Mouse (Mus musculus) layer of hippocampus, adult 11-12 months (tissue): ENCODE measurements at regions not wholly inside any gene's neighbourhood (a gene's known extent, or its start where the extent isn't known, plus 50 kb on each side); places are given as distances from the start of the nearest gene placed in this dataset.

Source experiments
- DNase-seq: peaks from one replicate; pipeline ENCODE4 v3.0.0; 2022; ENCODE audit warnings: low spot score

- DNase-seq: no peak
Observed at GRCm38 (mm10) chr4:131590136-131590535, 248.0 kb downstream of the Ptpru start.

GRCm38 (mm10) chr4:131591456-131591855 is 246.6 kb downstream of the Ptpru start:
- DNase-seq: no peak

GRCm38 (mm10) chr4:131597996-131598395 is 240.1 kb downstream of the Ptpru start:
- DNase-seq: no peak

GRCm38 (mm10) chr4:131614434-131614833 is 223.7 kb downstream of the Ptpru start:
- DNase-seq: no peak

DNA sequence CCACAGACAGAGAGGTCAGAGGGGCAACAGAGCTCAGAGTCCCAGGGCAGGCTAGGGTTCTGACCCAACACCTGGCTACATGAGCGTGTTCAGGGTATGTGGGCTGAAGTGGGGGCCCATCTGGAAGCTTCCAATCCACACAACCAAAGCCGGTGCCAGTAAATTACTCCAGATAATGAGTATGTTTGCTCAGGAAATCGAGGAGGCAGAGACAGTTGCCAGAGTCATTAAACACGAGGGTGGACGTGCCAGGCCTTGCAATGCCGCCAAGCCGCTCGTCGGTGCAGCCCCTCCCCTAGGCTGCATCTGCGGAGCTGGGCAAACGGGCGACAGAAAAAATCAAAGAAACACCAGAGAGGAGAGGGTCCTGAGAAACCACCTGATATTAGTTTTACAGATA is 222.5 kb downstream of the Ptpru start:
- peak; percentile 27 for DNase-seq

GRCm38 (mm10) chr4:131638105-131638504 is 200.0 kb downstream of the Ptpru start:
- DNase-seq: no peak

GRCm38 (mm10) chr4:131656034-131656433 is 182.1 kb downstream of the Ptpru start:
- DNase-seq: no peak

DNA sequence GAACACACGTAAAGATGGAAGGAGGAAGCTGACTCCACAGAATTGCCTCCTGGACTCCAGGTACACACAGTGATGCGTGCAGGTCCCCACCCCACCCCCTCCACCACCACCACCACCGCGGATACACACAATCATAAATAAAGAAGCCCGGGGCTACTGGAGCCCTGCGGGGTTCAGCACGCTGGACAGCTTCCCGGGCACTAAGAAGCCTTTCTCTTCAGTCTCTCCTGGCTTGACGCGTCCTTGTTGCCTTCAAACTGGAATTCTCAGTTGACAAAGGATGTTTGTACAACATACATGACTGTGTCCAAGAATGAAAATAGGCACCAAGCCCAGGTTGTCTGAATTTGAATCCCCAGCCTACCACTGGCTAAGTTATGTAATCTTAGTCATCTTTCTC is 180.2 kb downstream of the Ptpru start:
- no peak for DNase-seq

DNA sequence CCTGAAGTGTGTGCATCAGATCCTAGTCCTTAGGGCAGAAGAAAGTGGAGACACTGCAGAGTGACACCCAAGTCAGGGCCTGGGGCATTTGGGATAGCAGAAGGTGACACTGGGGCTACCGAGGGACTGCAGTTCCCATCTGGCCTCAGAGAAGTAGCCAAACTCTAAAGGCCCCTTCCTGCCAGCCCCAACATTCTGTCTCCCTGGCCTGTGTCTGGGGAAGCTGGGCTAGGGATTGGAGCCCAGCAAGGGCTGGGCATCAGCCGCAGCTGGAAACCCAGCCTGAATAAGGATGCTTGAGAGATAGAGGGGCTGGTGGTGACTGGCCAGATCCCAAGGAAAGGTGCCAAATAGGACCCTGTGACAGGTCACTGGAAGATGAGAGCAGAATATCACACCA is 177.2 kb downstream of the Ptpru start:
- no peak for DNase-seq

GRCm38 (mm10) chr4:131671784-131672515 is 166.1 kb downstream of the Ptpru start:
- DNase-seq: no peak

- DNase-seq: no peak
Observed at GRCm38 (mm10) chr4:131677966-131678365, 160.1 kb downstream of the Ptpru start.

GRCm38 (mm10) chr4:131683176-131683575 is 154.9 kb downstream of the Ptpru start:
- DNase-seq: no peak

DNA sequence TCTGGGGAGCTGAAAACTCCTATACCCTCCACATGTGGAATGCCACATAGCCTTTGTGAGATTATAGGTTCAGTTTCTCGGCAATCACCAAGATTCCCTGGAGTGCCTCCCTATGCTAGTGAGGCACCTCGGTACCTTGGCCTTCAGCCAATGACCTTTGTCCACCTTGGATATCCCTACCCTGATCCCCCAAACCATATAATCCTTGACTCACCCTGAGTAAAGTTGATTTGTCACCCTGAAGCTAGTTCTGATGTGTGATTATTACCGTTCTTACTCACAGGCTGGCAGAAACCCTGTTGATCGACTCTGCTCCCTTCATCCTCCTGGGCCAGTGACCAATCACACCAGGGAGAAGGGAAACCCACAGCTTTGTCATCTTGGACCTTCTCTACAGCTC is 152.5 kb downstream of the Ptpru start:
- DNase-seq: no peak

- no peak for DNase-seq
Observed at GRCm38 (mm10) chr4:131694232-131694631, 143.9 kb downstream of the Ptpru start.

DNA sequence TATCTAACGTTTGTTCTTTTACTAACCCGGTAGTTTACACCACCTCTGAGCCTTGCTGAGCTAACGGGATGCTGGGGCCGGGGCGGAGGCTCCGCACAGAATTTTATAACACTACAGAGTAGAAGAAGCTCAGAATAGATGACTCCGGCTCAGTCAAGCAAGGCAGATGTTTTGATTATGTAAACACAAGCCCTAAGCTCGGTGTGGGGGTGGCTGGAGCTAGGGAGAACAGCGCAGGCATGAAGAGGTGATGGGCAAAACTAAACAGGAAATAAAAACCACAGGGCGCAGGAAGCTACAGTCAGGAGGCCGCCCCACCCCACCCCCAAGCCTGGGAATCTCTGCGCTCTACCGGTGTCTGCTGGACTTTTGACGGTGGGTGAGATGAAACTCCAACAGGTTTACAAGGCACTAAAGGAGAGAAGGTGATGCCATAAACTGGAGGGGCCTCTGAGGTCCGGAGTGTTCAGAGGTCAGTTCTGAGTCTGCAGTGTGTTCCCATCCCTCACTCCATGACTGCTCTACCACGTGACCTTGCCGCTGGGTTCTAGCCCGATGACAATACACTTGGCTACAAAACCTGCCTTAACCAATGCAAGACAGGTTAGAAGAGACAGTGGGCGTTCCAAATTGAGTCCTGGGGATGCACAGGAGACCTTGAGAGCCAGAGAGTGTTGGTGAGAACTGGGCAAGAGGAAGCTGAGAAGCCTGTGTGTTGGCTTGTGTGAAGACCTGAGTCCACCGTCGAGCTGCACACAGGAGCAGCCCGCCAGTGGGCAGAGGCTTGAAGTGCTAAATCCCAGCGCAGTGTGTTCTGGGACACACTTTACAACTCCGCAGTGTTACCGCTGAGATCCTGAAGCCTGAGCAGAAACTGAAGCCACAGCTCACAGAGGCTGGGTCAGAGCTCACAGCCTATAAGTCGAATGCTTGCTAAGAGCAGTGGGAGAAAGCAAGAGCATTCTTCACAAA is 141.9 kb downstream of the Ptpru start:
- DNase-seq: peak; percentile 22
